Mouse (Mus musculus): ENCODE data around the gene Cryab.

GRCm38 (mm10) chr9:50746214-50746677, 4.9 kb upstream of the Cryab start, which contains the start of gene 2310030G06Rik:
- TF ChIP-seq CTCF (IDR thresholded peaks at IDR 0.05; ENCODE audit: insufficient read depth, low read length) (0 out of 2 replicates have a peak, but pooled peaks have one; percentile 18), POLR2A (IDR thresholded peaks at IDR 0.05; ENCODE audit: borderline replicate concordance, extremely low read depth, low read depth, low read length) (peak; percentile 61; the same call in 1 of the 2 replicates)
